Mouse (Mus musculus) heart, postnatal 0 days (tissue): ENCODE data around the gene Frat1.
"Not testable (repeated sequence)": the region's sequence is repeated elsewhere in the genome, so short reads cannot be mapped to it uniquely, and the experiment has no call there.

Experiments
- CTCF ChIP-seq: IDR thresholded peaks from 2 replicates; pipeline ENCODE4 v1.5.1; 2016; ENCODE audit warnings: antibody characterized with exemption, control low read depth, low read depth
- EP300 ChIP-seq: IDR thresholded peaks from 2 replicates; pipeline ENCODE4 v1.6.1; 2016; ENCODE audit warnings: antibody characterized with exemption, low read depth

DNA sequence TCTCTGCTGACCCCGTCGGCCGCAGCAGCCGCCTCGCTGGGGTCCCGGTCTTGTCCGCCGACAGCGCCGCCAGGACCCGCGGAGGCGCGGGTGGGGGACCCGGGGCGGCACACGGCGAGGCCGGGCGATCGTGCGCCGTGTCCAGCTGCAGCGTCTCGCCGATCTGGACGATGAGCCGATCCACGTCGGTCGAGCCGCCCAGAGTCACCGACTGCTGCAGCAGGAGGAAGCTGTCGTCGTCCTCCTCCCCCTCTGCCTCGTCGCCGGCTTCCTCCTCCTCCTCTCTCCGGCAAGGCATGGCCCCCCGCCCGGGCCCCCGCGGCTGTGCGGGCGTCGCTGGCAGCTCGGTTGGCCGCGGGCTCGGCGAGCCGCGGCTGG lies 17.8 kb downstream of the Frat1 start:
- TF ChIP-seq CTCF, result not testable (repeated sequence)
- 0 out of 2 replicates have a peak, but pooled peaks have one; percentile 12 for TF ChIP-seq EP300
